Mouse (Mus musculus): Measurements from ENCODE around the gene Susd4.

DNA sequence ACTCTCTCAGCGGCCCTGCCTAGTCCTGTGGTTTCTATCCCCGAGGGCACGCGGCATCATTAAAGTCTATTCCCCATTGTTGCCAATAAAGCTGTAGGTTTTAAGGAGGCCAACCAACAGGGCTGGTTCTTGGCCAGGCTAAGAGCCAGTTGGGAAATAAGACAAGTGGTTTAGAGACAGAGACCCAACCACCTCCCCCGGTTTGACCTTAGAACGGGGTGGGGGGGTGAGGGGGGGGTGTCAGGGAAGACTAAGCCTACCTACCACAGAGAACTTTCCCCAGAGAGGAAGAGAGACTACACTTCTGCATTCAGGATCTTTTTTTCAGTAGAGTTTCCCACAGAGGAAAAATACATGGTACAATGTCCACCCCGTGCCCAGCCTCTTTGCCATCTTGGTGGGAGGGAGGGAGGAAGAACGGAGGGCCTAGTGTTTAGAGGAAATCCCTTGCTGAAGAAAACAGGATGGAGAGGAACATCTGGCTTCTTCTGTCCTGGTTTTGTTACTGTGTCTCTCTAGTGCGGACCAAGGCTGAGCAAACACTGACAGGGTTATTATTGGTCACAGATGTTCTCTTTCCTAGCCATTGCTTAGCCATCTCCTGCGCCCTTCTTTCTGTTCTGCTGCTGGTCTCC is 173.9 kb downstream of the Susd4 start:
- no peak for TF ChIP-seq CTCF (IDR thresholded peaks at IDR 0.05; ENCODE audit: low read depth, low read length)
- TF ChIP-seq POLR2A (IDR thresholded peaks at IDR 0.05; ENCODE audit: extremely low read depth, insufficient read depth, low read length) = no peak
